Mouse (Mus musculus) myocyte (in vitro differentiated cells): ENCODE results near the gene B3galt5. TPM values are rescaled to one million over a fixed set of nuclear protein-coding genes. Genes with fewer than 3 reads are reported as not detected.
"Not testable (repeated sequence)": the region's sequence is repeated elsewhere in the genome, so short reads cannot be mapped to it uniquely, and the experiment has no call there.

Experiments
- H3K27me3 ChIP-seq: one replicate; pipeline ENCODE4 v1.6.1; 2011; ENCODE audit not compliant: control insufficient read depth, insufficient read depth, insufficient read length
- H3K36me3 ChIP-seq: one replicate; pipeline ENCODE4 v1.6.1; 2011; ENCODE audit not compliant: control insufficient read depth, insufficient read depth
- H3K4me2 ChIP-seq: one replicate; pipeline ENCODE4 v1.6.1; 2011; ENCODE audit warnings: low read depth, control low read depth
- H3K4me3 ChIP-seq: one replicate; pipeline ENCODE4 v1.5.1; 2011; ENCODE audit warnings: mild to moderate bottlenecking, control low read depth, moderate library complexity
- H3K79me2 ChIP-seq: one replicate; pipeline ENCODE4 v1.6.1; 2011; ENCODE audit not compliant: control insufficient read depth, insufficient read depth
- H3ac ChIP-seq: one replicate; pipeline ENCODE4 v1.6.1; 2011; ENCODE audit not compliant: control insufficient read depth, insufficient read length
- CEBPB ChIP-seq: IDR thresholded peaks from 2 replicates; pipeline ENCODE4 v1.6.1; 2011; ENCODE audit warnings: mild to moderate bottlenecking, moderate library complexity; ENCODE audit not compliant: poor library complexity, insufficient read depth, severe bottlenecking
- E2F4 ChIP-seq: IDR thresholded peaks from one replicate; pipeline ENCODE4 v1.6.1; 2011; ENCODE audit warnings: mild to moderate bottlenecking, control low read depth, moderate library complexity; ENCODE audit not compliant: insufficient read depth
- MAX ChIP-seq: IDR thresholded peaks from one replicate; pipeline ENCODE4 v1.6.1; 2011; ENCODE audit warnings: low read depth, mild to moderate bottlenecking, control low read depth
- MYOD1 ChIP-seq, 3 experiments: IDR thresholded peaks; one replicate each; pipeline ENCODE4 v1.6.1; 2011; ENCODE audit warnings: control low read depth in 2 of 3, low read depth in 2 of 3, mild to moderate bottlenecking in 2 of 3, moderate library complexity in 1 of 3; ENCODE audit not compliant: insufficient read length in 2 of 3, control insufficient read depth in 1 of 3
- MYOG ChIP-seq, 3 experiments: IDR thresholded peaks; one replicate each; pipeline ENCODE4 v1.6.1; 2011; ENCODE audit warnings: control low read depth in 2 of 3, low read depth in 2 of 3, mild to moderate bottlenecking in 2 of 3; ENCODE audit not compliant: insufficient read length in 2 of 3, control insufficient read depth in 1 of 3, insufficient read depth in 1 of 3
- POLR2A ChIP-seq: IDR thresholded peaks from one replicate; pipeline ENCODE4 v1.6.1; 2011; ENCODE audit warnings: low read depth, mild to moderate bottlenecking, control low read depth, moderate library complexity; ENCODE audit not compliant: insufficient read length
- POLR2AphosphoS2 ChIP-seq: IDR thresholded peaks from one replicate; pipeline ENCODE4 v1.6.1; 2011; ENCODE audit warnings: low read depth, control low read depth; ENCODE audit not compliant: insufficient read length
- REST ChIP-seq: IDR thresholded peaks from one replicate; pipeline ENCODE4 v1.6.1; 2011; ENCODE audit warnings: mild to moderate bottlenecking, control low read depth, moderate library complexity; ENCODE audit not compliant: insufficient read depth, insufficient read length
- SRF ChIP-seq: IDR thresholded peaks from one replicate; pipeline ENCODE4 v1.6.1; 2011; ENCODE audit warnings: low read depth; ENCODE audit not compliant: control insufficient read depth, insufficient read length
- TCF12 ChIP-seq: IDR thresholded peaks from one replicate; pipeline ENCODE4 v1.6.1; 2011; ENCODE audit warnings: mild to moderate bottlenecking, control low read depth; ENCODE audit not compliant: poor library complexity, insufficient read depth, severe bottlenecking
- TCF3 ChIP-seq: IDR thresholded peaks from one replicate; pipeline ENCODE4 v1.6.1; 2011; ENCODE audit warnings: low read depth, control low read depth; ENCODE audit not compliant: insufficient read length
- USF1 ChIP-seq: IDR thresholded peaks from one replicate; pipeline ENCODE4 v1.6.1; 2011; ENCODE audit warnings: low read depth, mild to moderate bottlenecking, control low read depth, moderate library complexity
- polyA plus RNA-seq: library from polyadenylated mRNA; unstranded; fragments of >200 nt; fragmentation: generic; extraction: Trizol; gene quantifications from one replicate; pipeline ENCODE4 v1.2.1, GENCODE M21; 2012; ENCODE audit warnings: missing spikeins

The B3galt5 gene
- polyA plus RNA-seq, 1 experiment: 5.0 TPM

GRCm38 (mm10) chr16:96306905-96307304 lies 71.3 kb downstream of the B3galt5 start:
- H3K27me3 ChIP-seq: no peaks in the 10 kb centered on the region
- no peak overlapping the region for H3ac ChIP-seq
- H3K79me2 ChIP-seq: no peaks in the 10 kb centered on the region
- H3K4me2 ChIP-seq: no peak overlapping the region
- no peak for TF ChIP-seq POLR2A
- TF ChIP-seq E2F4: no peak
- no peak for TF ChIP-seq MAX
- TF ChIP-seq CEBPB: no peak
- TF ChIP-seq MYOG (IDR thresholded peaks at IDR 0.05; ENCODE audit: control insufficient read depth in 1 of 3, insufficient read depth in 1 of 3, insufficient read length in 2 of 3, low read depth in 2 of 3): no peak
- TF ChIP-seq TCF12: no peak
- TF ChIP-seq REST: no peak
- no peak for TF ChIP-seq TCF3
- TF ChIP-seq MYOD1 (IDR thresholded peaks at IDR 0.05; ENCODE audit: control insufficient read depth in 1 of 3, insufficient read length in 2 of 3, low read depth in 2 of 3): no peak
- TF ChIP-seq POLR2AphosphoS2: no peak
- TF ChIP-seq SRF: no peak
- H3K4me3 ChIP-seq: no peak overlapping the region
- no peaks in the 10 kb centered on the region for H3K36me3 ChIP-seq

GRCm38 (mm10) chr16:96317803-96318202 lies 82.2 kb downstream of the B3galt5 start:
- Histone ChIP-seq H3K36me3 (no peaks in the 10 kb centered on the region), H3K4me3 (no peak overlapping the region), H3K4me2 (no peak overlapping the region), H3K27me3 (no peaks in the 10 kb centered on the region), H3K79me2 (no peaks in the 10 kb centered on the region), H3ac (no peak overlapping the region)
- TF ChIP-seq POLR2AphosphoS2 (no peak), TCF12 (no peak), USF1 (no peak), MYOD1 (IDR thresholded peaks at IDR 0.05; ENCODE audit: control insufficient read depth in 1 of 3, insufficient read length in 2 of 3, low read depth in 2 of 3) (peak in 1 of 3 experiments; percentile 19), REST (no peak), E2F4 (no peak), MYOG (IDR thresholded peaks at IDR 0.05; ENCODE audit: control insufficient read depth in 1 of 3, insufficient read depth in 1 of 3, insufficient read length in 2 of 3, low read depth in 2 of 3) (peak in 1 of 3 experiments; percentile 18)

DNA sequence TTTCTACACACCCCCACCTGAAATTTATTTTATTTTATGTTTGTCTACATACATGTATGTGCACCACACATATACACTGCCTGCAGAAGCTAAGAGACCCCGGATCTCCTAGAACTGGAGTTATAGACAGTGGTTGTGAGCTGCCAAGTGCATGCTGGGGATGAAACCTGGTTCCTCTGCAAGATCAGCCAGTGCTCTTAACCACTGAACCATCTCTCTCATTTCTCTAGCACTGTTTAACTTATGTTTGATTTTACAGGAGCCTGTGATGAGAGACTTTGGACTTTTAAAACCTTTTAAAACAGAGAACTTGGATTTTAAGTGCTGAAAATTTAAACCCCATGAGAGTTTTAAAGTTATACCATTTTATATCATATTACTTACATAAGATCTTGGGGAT lies 87.1 kb downstream of the B3galt5 start:
- Histone ChIP-seq H3K79me2 (no peaks in the 10 kb centered on the region), H3K4me3 (no peak overlapping the region), H3K27me3 (no peaks in the 10 kb centered on the region), H3K36me3 (no peaks in the 10 kb centered on the region), H3K4me2 (no peak overlapping the region), H3ac (no peak overlapping the region)
- TF ChIP-seq CEBPB: no peak
- no peak for TF ChIP-seq SRF
- TF ChIP-seq USF1: no peak
- no peak for TF ChIP-seq MAX
- no peak for TF ChIP-seq POLR2A
- TF ChIP-seq POLR2AphosphoS2: no peak

DNA sequence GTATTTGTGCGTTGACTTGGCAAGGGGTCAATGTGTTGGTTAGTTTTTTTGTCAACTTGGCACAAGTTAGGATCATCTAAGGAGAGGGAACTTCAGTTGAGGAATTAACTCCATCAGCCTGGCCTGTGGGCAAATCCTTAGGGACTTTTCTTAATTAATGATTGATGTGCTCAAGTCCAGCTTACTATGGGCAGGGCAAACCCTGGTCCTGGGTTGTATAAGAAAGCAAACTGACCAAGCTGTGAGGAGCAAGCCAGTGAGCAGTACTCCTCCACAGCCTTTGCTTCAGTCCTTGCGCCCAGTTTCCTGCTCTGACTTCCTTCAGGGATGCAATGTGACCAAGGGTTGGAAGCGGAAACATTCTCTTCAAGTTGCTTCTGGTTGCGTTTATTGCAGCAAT lies 87.6 kb downstream of the B3galt5 start:
- H3K36me3 ChIP-seq: no peaks in the 10 kb centered on the region
- no peaks in the 10 kb centered on the region for H3K27me3 ChIP-seq
- no peaks in the 10 kb centered on the region for H3K79me2 ChIP-seq
- no peak overlapping the region for H3ac ChIP-seq
- TF ChIP-seq USF1: no peak
- no peak for TF ChIP-seq POLR2AphosphoS2
- no peak for TF ChIP-seq E2F4
- no peak for TF ChIP-seq CEBPB
- TF ChIP-seq TCF12: no peak
- TF ChIP-seq REST: no peak
- no peak for TF ChIP-seq SRF
- TF ChIP-seq MAX: no peak
- no peak overlapping the region for H3K4me2 ChIP-seq
- H3K4me3 ChIP-seq: no peak overlapping the region

GRCm38 (mm10) chr16:96326110-96326999 lies 90.8 kb downstream of the B3galt5 start:
- TF ChIP-seq E2F4: no peak
- no peak for TF ChIP-seq POLR2A
- no peak for TF ChIP-seq MYOG (IDR thresholded peaks at IDR 0.05; ENCODE audit: control insufficient read depth in 1 of 3, insufficient read depth in 1 of 3, insufficient read length in 2 of 3, low read depth in 2 of 3)
- TF ChIP-seq CEBPB: no peak
- no peak overlapping the region for H3K4me3 ChIP-seq
- H3K79me2 ChIP-seq: no peaks in the 10 kb centered on the region
- no peaks in the 10 kb centered on the region for H3K27me3 ChIP-seq
- H3ac ChIP-seq: no peak overlapping the region
- H3K36me3 ChIP-seq: no peaks in the 10 kb centered on the region
- H3K4me2 ChIP-seq: no peak overlapping the region

DNA sequence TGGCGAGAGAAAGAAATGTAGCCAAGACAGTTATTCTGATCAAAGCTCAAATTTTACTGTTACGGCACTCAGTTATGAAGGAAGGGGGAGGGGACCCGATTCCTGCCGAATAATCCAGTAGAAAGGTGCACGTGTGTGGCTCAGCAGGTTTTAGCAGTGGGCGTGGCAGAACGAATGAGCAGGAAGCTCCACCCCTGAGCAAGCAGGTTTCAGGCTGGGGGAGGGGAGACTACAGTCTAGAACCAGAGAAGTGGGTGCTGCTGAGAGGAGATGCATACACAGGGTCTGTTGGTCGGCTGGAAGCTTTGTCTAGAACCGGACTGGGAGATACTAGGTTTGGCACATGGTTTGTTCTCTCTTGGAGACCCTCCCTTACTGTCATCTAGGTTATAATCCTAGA lies 91.7 kb downstream of the B3galt5 start:
- not testable (repeated sequence) for H3K36me3 ChIP-seq, H3K79me2 ChIP-seq, H3K27me3 ChIP-seq, H3K4me2 ChIP-seq, H3ac ChIP-seq, H3K4me3 ChIP-seq
